Mouse (Mus musculus) spleen, adult 2 months (tissue): ENCODE measurements at regions not wholly inside any gene's neighbourhood (a gene's known extent, or its start where the extent isn't known, plus 50 kb on each side); places are given as distances from the start of the nearest gene placed in this dataset.

Experiments
- DNase-seq, 2 experiments: peaks; one replicate each; pipeline versions ENCODE4 v3.0.0 to v3.0.0-alpha.2; 2012 to 2021; ENCODE audit warnings: low spot score in 2 of 2, low read depth in 1 of 2
- H3K27ac ChIP-seq: fragments of 200-500 bp; 2 replicates; pipeline ENCODE4 v1.5.1; 2012; ENCODE audit warnings: low read length, inconsistent platforms; ENCODE audit not compliant: insufficient read depth
- H3K27me3 ChIP-seq: fragments of 200-500 bp; 2 replicates; pipeline ENCODE4 v1.6.1; 2012; ENCODE audit warnings: mild to moderate bottlenecking, moderate library complexity, low read length, inconsistent platforms; ENCODE audit not compliant: control insufficient read depth, insufficient read depth
- H3K36me3 ChIP-seq: fragments of 200-500 bp; 2 replicates; pipeline ENCODE4 v1.6.1; 2012; ENCODE audit warnings: mild to moderate bottlenecking, low read length, inconsistent platforms; ENCODE audit not compliant: control insufficient read depth, insufficient read depth
- H3K4me1 ChIP-seq: fragments of 200-500 bp; 2 replicates; pipeline ENCODE4 v1.6.1; 2011; ENCODE audit warnings: inconsistent platforms; ENCODE audit not compliant: control insufficient read depth, insufficient read depth, insufficient read length
- H3K4me3 ChIP-seq: fragments of 200-500 bp; 2 replicates; pipeline ENCODE4 v1.5.1; 2011; ENCODE audit warnings: mild to moderate bottlenecking, inconsistent platforms; ENCODE audit not compliant: insufficient read depth, insufficient read length; ENCODE audit errors: extremely low read depth
- CTCF ChIP-seq: fragments of 200-500 bp; IDR thresholded peaks from 2 replicates; pipeline ENCODE4 v1.5.1; 2011; ENCODE audit warnings: mild to moderate bottlenecking, inconsistent platforms; ENCODE audit not compliant: insufficient read depth, insufficient read length, insufficient replicate concordance; ENCODE audit errors: extremely low read depth
- POLR2A ChIP-seq: fragments of 200-500 bp; IDR thresholded peaks from 2 replicates; pipeline ENCODE4 v1.6.1; 2011; ENCODE audit warnings: low read depth, low read length, inconsistent platforms
- WGBS: fragments of 180-500 bp; shearing (Covaris S2); methylation state at CpG from one replicate; pipeline ENCODE4 v1.1.7; 2018; 5-methylcytosine and 5-hydroxymethylcytosine counted together

GRCm38 (mm10) chr16:29938700-29939099, 125.5 kb upstream of the Hes1 start:
- no peak for TF ChIP-seq CTCF
- no peak for TF ChIP-seq POLR2A
- no peak for DNase-seq
- 93% methylated on average over 9 of the region's 9 CpGs for WGBS
- Histone ChIP-seq H3K36me3 (no peaks in the 10 kb centered on the region), H3K4me3 (no peak overlapping the region), H3K27ac (no peak overlapping the region), H3K27me3 (no peaks in the 10 kb centered on the region), H3K4me1 (no peaks in the 10 kb centered on the region)

DNA sequence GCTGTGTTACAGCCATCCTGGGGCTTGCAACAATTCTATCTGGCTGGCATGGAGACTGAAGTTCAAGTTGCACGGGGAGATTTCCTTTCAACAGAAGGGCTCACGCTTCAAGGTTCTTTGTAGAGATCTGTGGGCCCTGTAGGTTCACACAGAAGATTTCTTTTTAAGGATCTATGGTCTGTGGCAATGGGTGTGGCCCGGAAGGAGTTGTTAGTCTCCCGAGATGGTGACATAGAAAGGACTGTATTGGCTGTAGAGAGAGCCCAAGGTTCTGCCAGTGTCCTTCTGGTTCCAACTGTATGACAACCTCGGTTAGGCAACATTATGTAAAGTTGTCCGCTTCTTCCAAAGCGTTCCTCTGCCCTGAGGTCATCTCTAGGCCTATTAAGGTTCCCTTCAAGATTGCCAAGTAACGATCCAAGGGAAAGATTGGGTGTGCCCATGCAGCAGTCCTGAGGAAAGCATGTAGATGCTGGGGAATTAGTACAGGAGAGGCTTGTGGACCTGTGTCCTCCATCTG, 124.8 kb upstream of the Hes1 start:
- TF ChIP-seq CTCF (no peak), POLR2A (no peak)
- Histone ChIP-seq H3K36me3 (no peaks in the 10 kb centered on the region), H3K4me3 (no peak overlapping the region), H3K4me1 (no peaks in the 10 kb centered on the region), H3K27me3 (no peaks in the 10 kb centered on the region), H3K27ac (no peak overlapping the region)
- WGBS: 88% methylated on average over 8 of the region's 8 CpGs
- DNase-seq: no peak

- Histone ChIP-seq H3K27ac (no peak overlapping the region), H3K4me1 (no peaks in the 10 kb centered on the region), H3K4me3 (no peak overlapping the region), H3K36me3 (no peaks in the 10 kb centered on the region), H3K27me3 (no peaks in the 10 kb centered on the region)
- TF ChIP-seq CTCF (no peak), POLR2A (no peak)
- 89% methylated on average over 12 of the region's 12 CpGs for WGBS
- DNase-seq: no peak
Measured at GRCm38 (mm10) chr16:29939869-29940707, 124.1 kb upstream of the Hes1 start.

GRCm38 (mm10) chr16:29942111-29942510, 122.1 kb upstream of the Hes1 start:
- 80% methylated on average over 7 of the region's 7 CpGs for WGBS
- H3K36me3 ChIP-seq: no peaks in the 10 kb centered on the region
- H3K4me3 ChIP-seq: no peak overlapping the region
- TF ChIP-seq CTCF (no peak), POLR2A (no peak)
- H3K27me3 ChIP-seq: no peaks in the 10 kb centered on the region
- no peak overlapping the region for H3K27ac ChIP-seq
- peaks cover 8% of the 10 kb centered on the region for H3K4me1 ChIP-seq
- no peak for DNase-seq

DNA sequence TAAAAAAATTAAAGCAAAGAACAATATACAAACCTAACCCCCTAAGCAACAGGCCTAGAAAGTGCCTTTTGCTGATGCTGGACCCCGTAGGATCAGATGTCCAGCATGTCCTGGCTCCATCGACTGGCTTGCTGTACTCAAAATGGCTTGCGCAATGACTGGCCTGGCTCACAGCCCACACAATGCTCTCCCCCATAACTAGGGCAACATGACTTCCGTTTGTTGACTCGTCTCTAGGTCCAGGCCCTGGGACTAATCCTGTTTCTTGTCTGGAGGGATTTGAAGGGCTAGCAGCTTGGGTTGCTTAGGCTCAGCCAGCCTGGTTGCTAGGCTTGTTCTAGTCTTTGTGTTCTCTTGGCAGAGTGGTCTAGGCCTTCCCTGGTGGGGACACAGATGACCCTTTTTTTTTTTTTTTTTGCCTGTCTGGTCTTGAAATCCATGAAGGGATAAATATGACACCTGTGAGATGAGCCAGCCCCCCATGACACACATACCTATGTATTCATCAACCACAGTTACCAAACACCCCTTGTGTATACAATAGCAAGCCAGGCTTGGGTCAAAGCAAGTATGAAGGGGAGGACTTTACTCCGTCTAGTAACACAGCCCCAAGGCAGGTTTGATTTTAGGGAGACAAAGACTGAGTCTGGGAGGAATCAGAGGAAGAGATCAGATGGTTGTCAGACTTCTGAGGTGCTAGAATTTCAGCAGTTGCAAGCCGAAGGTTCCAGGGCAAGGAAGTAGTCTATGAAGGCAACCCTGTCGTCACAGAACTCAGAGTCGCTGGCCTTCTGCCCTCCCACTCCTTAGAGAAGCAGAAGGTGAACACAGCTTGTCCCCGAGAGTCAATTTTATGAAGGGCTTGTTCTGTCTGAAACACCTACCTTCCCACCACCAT, 120.0 kb upstream of the Hes1 start:
- 0 out of 2 replicates have a peak overlapping the region, but pooled peaks have one; percentile 26 for H3K27ac ChIP-seq
- no peak overlapping the region for H3K4me3 ChIP-seq
- H3K27me3 ChIP-seq: no peaks in the 10 kb centered on the region
- DNase-seq: peak in 1 of 2 experiments; percentile 18
- TF ChIP-seq CTCF (no peak), POLR2A (no peak)
- H3K4me1 ChIP-seq: peaks cover 14% of the 10 kb centered on the region
- WGBS: 87% methylated on average over 10 of the region's 10 CpGs
- H3K36me3 ChIP-seq: no peaks in the 10 kb centered on the region

GRCm38 (mm10) chr16:29944966-29945365, 119.2 kb upstream of the Hes1 start:
- H3K27ac ChIP-seq: no peak overlapping the region
- H3K27me3 ChIP-seq: no peaks in the 10 kb centered on the region
- H3K36me3 ChIP-seq: no peaks in the 10 kb centered on the region
- TF ChIP-seq CTCF: no peak
- peaks cover 14% of the 10 kb centered on the region for H3K4me1 ChIP-seq
- no peak overlapping the region for H3K4me3 ChIP-seq
- no peak for DNase-seq
- 85% methylated on average over 5 of the region's 5 CpGs for WGBS
